Comparison of ENCODE assay signal across 26 mouse cellular contexts in the genomic region with DNA sequence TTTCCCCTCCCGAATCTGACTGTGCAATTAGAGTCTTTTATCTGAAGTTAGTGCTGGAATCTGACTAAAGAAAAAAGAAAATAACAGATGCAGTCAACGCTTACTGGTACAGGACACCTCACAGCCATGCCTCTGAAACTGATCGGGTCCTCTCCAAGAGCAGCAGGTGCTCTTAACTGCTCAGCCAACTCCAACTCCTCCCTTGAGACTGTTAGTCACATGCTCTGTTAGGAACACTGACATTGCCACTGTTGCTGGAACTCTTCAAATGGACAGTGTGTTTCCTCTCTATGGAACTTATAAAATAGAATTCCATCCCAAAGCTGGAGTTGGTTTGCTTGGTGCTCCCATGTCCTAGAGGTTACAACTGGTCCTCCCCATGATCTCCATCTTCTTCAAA.
"Had no signal": no experiment of that assay in that cellular context is flagged by ENCODE, and none has a peak within 500 bp of the region (broad histone marks: within the 10 kb centered on the region; RNA-seq: fewer than 3 reads in every experiment).

No protein-coding gene starts in this region.

- ATAC-seq: forebrain, postnatal 0 days; hindbrain, embryonic 16.5 days; inflammation-experienced regulatory T-cells, adult 6 months; intestine, embryonic 15.5 days; intestine, postnatal 0 days; liver, embryonic 12.5 days had no signal

- H3K27ac ChIP-seq: heart, adult 2 months; heart, embryonic 13.5 days; heart, embryonic 15.5 days; hindbrain, embryonic 10.5 days; hindbrain, embryonic 12.5 days; hindbrain, embryonic 14.5 days; layer of hippocampus, adult 2 months; left cerebral cortex, adult 2 months; limb, embryonic 10.5 days; limb, embryonic 12.5 days; liver, embryonic 12.5 days; liver, embryonic 14.5 days had no signal

- H3K36me3 ChIP-seq: heart, embryonic 13.5 days; heart, embryonic 15.5 days; hindbrain, embryonic 10.5 days; hindbrain, embryonic 12.5 days; intestine, embryonic 15.5 days; limb, embryonic 10.5 days; limb, embryonic 12.5 days; liver, embryonic 12.5 days had no signal

- DNase-seq: forebrain, postnatal 0 days; gastrocnemius, postnatal 14 days; gastrocnemius, postnatal 36 days; heart, adult 2 months; heart, postnatal 14 days; heart, postnatal 4 days; kidney, adult 18-20 months; kidney, adult 8-10 months; kidney, postnatal 10 days; kidney, postnatal 4 days had no signal

- H3K27me3 ChIP-seq: heart, embryonic 13.5 days; heart, embryonic 15.5 days; hindbrain, embryonic 12.5 days; intestine, embryonic 15.5 days; limb, embryonic 12.5 days had no signal

- H3K9ac ChIP-seq: forebrain, postnatal 0 days; heart, embryonic 13.5 days; heart, embryonic 15.5 days; hindbrain, embryonic 12.5 days; hindbrain, embryonic 14.5 days; intestine, embryonic 15.5 days; limb, embryonic 12.5 days; liver, embryonic 12.5 days; liver, embryonic 14.5 days had no signal

- H3K9me3 ChIP-seq: heart, embryonic 13.5 days; heart, embryonic 15.5 days; hindbrain, embryonic 10.5 days; hindbrain, embryonic 12.5 days; intestine, embryonic 15.5 days; limb, embryonic 10.5 days; limb, embryonic 12.5 days; liver, embryonic 12.5 days had no signal

- H3K4me2 ChIP-seq: heart, embryonic 11.5 days; heart, embryonic 13.5 days; heart, embryonic 15.5 days; hindbrain, embryonic 12.5 days; hindbrain, embryonic 14.5 days; intestine, embryonic 15.5 days; limb, embryonic 12.5 days; liver, embryonic 12.5 days had no signal

- H3K4me3 ChIP-seq: heart, adult 2 months; heart, embryonic 13.5 days; heart, embryonic 15.5 days; hindbrain, embryonic 10.5 days; hindbrain, embryonic 12.5 days; intestine, embryonic 15.5 days; layer of hippocampus, adult 2 months; left cerebral cortex, adult 2 months; limb, embryonic 10.5 days; limb, embryonic 12.5 days; liver, embryonic 12.5 days had no signal

- H3K4me1 ChIP-seq: hindbrain, embryonic 12.5 days; intestine, embryonic 15.5 days; limb, embryonic 10.5 days; limb, embryonic 12.5 days had no signal
